Comparison of ENCODE assay signal across 21 mouse cellular contexts in genomic region chrX:128063065-128063464, GRCm38 (mm10).
DNase-seq lines count a peak whose midpoint lies in the region; ATAC-seq and TF ChIP-seq lines count a peak whose summit lies in the region.
"Had no signal": no experiment of that assay in that cellular context is flagged by ENCODE, and none has a peak within 500 bp of the region (broad histone marks: within the 10 kb centered on the region; RNA-seq: fewer than 3 reads in every experiment).

No protein-coding gene starts in this region.

- 47% methylated on average over 2 of the region's 2 CpGs for WGBS in forebrain, postnatal 0 days
- 74% methylated on average over 2 of the region's 2 CpGs for WGBS in forebrain, embryonic 11.5 days
- WGBS in lung, embryonic 14.5 days, result 49% methylated on average over 2 of the region's 2 CpGs

- no peaks in the 10 kb centered on the region for H3K27me3 ChIP-seq in forebrain, postnatal 0 days (ENCODE audit: insufficient read depth, low read length)
- no peaks in the 10 kb centered on the region for H3K27me3 ChIP-seq in forebrain, embryonic 11.5 days (ENCODE audit: control insufficient read depth, insufficient read depth, low read length)
- no peaks in the 10 kb centered on the region for H3K27me3 ChIP-seq in lung, embryonic 14.5 days (ENCODE audit: insufficient read depth, low read length)
- H3K27me3 ChIP-seq: embryonic facial prominence, embryonic 13.5 days; forebrain, embryonic 13.5 days; hindbrain, embryonic 15.5 days had no signal

- H3K9ac ChIP-seq in forebrain, postnatal 0 days, result no peak overlapping the region
- no peak overlapping the region for H3K9ac ChIP-seq in forebrain, embryonic 11.5 days (ENCODE audit: low read length)
- no peak overlapping the region for H3K9ac ChIP-seq in lung, embryonic 14.5 days
- H3K9ac ChIP-seq: embryonic facial prominence, embryonic 13.5 days; forebrain, embryonic 13.5 days; hindbrain, embryonic 15.5 days had no signal

- H3K27ac ChIP-seq in forebrain, postnatal 0 days (ENCODE audit: low read depth, low read length), result no peak overlapping the region
- no peak overlapping the region for H3K27ac ChIP-seq in forebrain, embryonic 11.5 days (ENCODE audit: low read depth, low read length)
- no peak overlapping the region for H3K27ac ChIP-seq in lung, embryonic 14.5 days (ENCODE audit: low read depth)
- H3K27ac ChIP-seq: embryonic facial prominence, embryonic 13.5 days; forebrain, embryonic 13.5 days; heart, embryonic 10.5 days; hindbrain, embryonic 15.5 days had no signal

- peak; percentile 14; the same call in 1 of the 2 replicates for TF ChIP-seq CTCF in forebrain, postnatal 0 days (IDR thresholded peaks at IDR 0.05; ENCODE audit: low read depth)
- TF ChIP-seq CTCF in lung, embryonic 14.5 days (IDR thresholded peaks at IDR 0.05; ENCODE audit: low read depth), result no peak

- H3K9me3 ChIP-seq in forebrain, postnatal 0 days (ENCODE audit: low read length), result no peaks in the 10 kb centered on the region
- no peaks in the 10 kb centered on the region for H3K9me3 ChIP-seq in forebrain, embryonic 11.5 days (ENCODE audit: control insufficient read depth, low read length)
- H3K9me3 ChIP-seq in lung, embryonic 14.5 days (ENCODE audit: low read depth, low read length), result no peaks in the 10 kb centered on the region
- H3K9me3 ChIP-seq: embryonic facial prominence, embryonic 13.5 days; forebrain, embryonic 13.5 days; heart, embryonic 10.5 days; hindbrain, embryonic 15.5 days had no signal

- H3K4me1 ChIP-seq in forebrain, postnatal 0 days (ENCODE audit: insufficient read depth), result no peaks in the 10 kb centered on the region
- no peaks in the 10 kb centered on the region for H3K4me1 ChIP-seq in forebrain, embryonic 11.5 days (replicated peaks; ENCODE audit: control insufficient read depth, insufficient read depth, low read length)
- no peaks in the 10 kb centered on the region for H3K4me1 ChIP-seq in lung, embryonic 14.5 days (ENCODE audit: insufficient read depth)
- H3K4me1 ChIP-seq: embryonic facial prominence, embryonic 13.5 days; forebrain, embryonic 13.5 days; heart, embryonic 10.5 days; hindbrain, embryonic 15.5 days had no signal

- H3K4me3 ChIP-seq in forebrain, postnatal 0 days (ENCODE audit: low read depth, low read length), result no peak overlapping the region
- no peak overlapping the region for H3K4me3 ChIP-seq in forebrain, embryonic 11.5 days (ENCODE audit: low read depth, low read length)
- H3K4me3 ChIP-seq in lung, embryonic 14.5 days (ENCODE audit: low read depth, low read length), result no peak overlapping the region
- H3K4me3 ChIP-seq: embryonic facial prominence, embryonic 13.5 days; forebrain, embryonic 13.5 days; heart, embryonic 10.5 days; hindbrain, embryonic 15.5 days had no signal

- ATAC-seq in forebrain, postnatal 0 days, result no peak
- no peak for ATAC-seq in forebrain, embryonic 11.5 days (replicated peaks; ENCODE audit: low FRiP score)
- ATAC-seq in lung, embryonic 14.5 days (ENCODE audit: insufficient read depth), result no peak
- ATAC-seq: forebrain, embryonic 13.5 days; inflammation-experienced regulatory T-cells, adult 6 months had no signal

- no peaks in the 10 kb centered on the region for H3K36me3 ChIP-seq in forebrain, postnatal 0 days (ENCODE audit: insufficient read depth)
- H3K36me3 ChIP-seq in forebrain, embryonic 11.5 days (ENCODE audit: control insufficient read depth, insufficient read depth, low read length), result no peaks in the 10 kb centered on the region
- no peaks in the 10 kb centered on the region for H3K36me3 ChIP-seq in lung, embryonic 14.5 days (ENCODE audit: insufficient read depth)
- H3K36me3 ChIP-seq: embryonic facial prominence, embryonic 13.5 days; heart, embryonic 10.5 days; hindbrain, embryonic 15.5 days had no signal

- DNase-seq in forebrain, postnatal 0 days, result peak; percentile 2
- no peak for DNase-seq in forebrain, embryonic 11.5 days (ENCODE audit: low spot score)
- DNase-seq in lung, embryonic 14.5 days, result peak; percentile 1
- DNase-seq in lung, postnatal 25 days (ENCODE audit: low spot score), result no peak
- DNase-seq in A20 (ENCODE audit: low read depth, low spot score), result peak; percentile 3
- no peak for DNase-seq in thymus, adult 18-20 months
- DNase-seq in thymus, postnatal 0 days (ENCODE audit: low spot score), result no peak
- DNase-seq: adrenal gland, adult 8-10 months; adrenal gland, postnatal 36 days; cerebellum, adult 11-12 months; cerebellum, adult 9-10 months; cerebellum, postnatal 36 days; gastrocnemius, postnatal 10 days; heart, adult 18-20 months; heart, postnatal 10 days; heart, postnatal 4 days had no signal

- no peak overlapping the region for H3K4me2 ChIP-seq in forebrain, postnatal 0 days (ENCODE audit: low read depth)
- H3K4me2 ChIP-seq in forebrain, embryonic 11.5 days (ENCODE audit: low read depth, low read length, severe bottlenecking), result no peak overlapping the region
- no peak overlapping the region for H3K4me2 ChIP-seq in lung, embryonic 14.5 days
- H3K4me2 ChIP-seq: embryonic facial prominence, embryonic 13.5 days; forebrain, embryonic 13.5 days; hindbrain, embryonic 15.5 days had no signal

Comparison
In these comparisons a context has a peak if more than half of its experiments do, and no peak if none do; other contexts are left out.
1. DNase-seq: peak in forebrain, postnatal 0 days (single experiment), lung, embryonic 14.5 days (single experiment) and A20 (single experiment); none in forebrain, embryonic 11.5 days (single experiment), lung, postnatal 25 days (single experiment), thymus, adult 18-20 months (0 of 2) and thymus, postnatal 0 days (single experiment).